Mouse (Mus musculus) left cerebral cortex, postnatal 25 days (tissue): ENCODE measurements around the gene Ccdc73. TPM values are rescaled to one million over a fixed set of nuclear protein-coding genes. Genes with fewer than 3 reads are reported as not detected.
"Not testable (repeated sequence)": the region's sequence is repeated elsewhere in the genome, so short reads cannot be mapped to it uniquely, and the experiment has no call there.

Experiments
- DNase-seq, 2 experiments: peaks; one replicate each; pipeline ENCODE4 v3.0.0; 2022; ENCODE audit warnings: low spot score in 2 of 2, mixed read lengths in 1 of 2
- intact Hi-C: fragments of 180-260 bp; cut with DNase I; formaldehyde crosslinking; loops from one replicate; pipeline ENCODE4 v1.15.1; 2025
- total RNA-seq, 2 experiments: library from RNA; stranded (reverse); gene quantifications; 2 replicates each; pipeline ENCODE4 v1.2.3; 2021

Ccdc73 gene
- total RNA-seq, 2 experiments from 2014 or later, result not detected

DNA sequence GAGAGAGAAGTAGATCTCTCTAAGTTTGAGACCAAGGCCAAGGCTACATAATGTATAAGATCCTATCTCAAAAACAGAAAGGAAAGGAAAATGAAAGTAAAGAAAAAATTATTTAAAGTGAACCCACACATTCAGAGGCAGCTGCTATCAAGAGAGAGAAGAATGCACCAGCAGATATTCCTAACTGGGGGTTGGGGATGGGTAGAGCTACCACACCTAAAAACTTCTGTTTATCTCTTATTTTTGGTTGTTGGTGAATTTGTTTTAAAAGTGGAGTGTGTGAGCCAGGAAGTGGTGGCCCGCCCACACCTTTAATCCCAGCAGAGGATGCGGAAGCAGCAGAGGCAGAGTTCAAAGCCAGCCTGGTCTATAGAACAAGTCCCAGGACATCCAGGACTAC, 154.2 kb downstream of the Ccdc73 start:
- intact Hi-C loops, result no loop called here
- no peak for DNase-seq

DNA sequence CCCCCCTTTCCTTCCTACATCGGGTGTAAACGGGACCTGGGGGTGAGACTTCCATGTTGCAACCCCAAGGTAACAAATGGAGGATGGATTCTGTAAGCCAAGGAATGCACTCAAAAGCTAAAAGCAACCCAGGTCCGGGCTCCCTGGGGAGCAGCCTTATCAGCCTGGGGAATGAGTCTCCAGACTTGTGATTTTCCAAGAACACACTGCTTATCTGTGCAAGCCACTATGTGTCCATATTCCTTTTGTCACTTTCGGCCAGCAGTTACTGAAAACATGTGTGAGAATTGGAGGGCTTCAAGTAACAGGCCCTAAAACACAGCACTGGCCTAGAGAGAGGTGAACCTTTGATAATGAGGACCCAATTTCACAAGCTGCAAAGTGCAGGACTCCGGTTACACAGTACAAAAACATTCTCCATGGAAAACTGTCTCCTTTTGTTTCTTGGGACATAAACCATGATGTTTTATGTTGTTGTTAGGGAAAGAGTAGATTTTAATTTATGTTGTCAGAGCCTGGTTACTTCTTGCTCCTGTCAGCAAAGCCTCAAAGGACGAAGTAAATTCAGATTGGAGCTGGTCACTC, 155.5 kb downstream of the Ccdc73 start:
- intact Hi-C loops, result no loop called here
- no peak for DNase-seq

DNA sequence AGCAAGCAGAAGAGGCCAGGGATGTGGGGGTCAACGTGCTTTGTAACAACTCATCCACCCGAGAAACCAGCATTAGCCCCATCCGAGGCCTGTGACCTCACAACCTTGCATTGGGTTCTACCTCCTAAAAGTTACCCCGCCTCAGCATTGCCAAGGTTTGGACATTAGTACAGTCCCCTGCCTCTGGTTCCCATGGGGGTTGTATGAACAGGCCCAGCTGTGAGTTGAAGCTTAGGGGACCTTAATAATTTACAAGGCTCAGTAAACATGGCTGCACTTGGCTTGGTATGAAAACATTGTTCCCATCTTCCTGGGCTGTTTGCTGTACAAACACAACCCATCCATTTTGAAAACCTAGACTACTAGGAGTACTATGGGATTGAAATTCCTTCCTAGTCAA, 156.2 kb downstream of the Ccdc73 start:
- DNase-seq, result no peak
- intact Hi-C loops, result no loop called here

DNA sequence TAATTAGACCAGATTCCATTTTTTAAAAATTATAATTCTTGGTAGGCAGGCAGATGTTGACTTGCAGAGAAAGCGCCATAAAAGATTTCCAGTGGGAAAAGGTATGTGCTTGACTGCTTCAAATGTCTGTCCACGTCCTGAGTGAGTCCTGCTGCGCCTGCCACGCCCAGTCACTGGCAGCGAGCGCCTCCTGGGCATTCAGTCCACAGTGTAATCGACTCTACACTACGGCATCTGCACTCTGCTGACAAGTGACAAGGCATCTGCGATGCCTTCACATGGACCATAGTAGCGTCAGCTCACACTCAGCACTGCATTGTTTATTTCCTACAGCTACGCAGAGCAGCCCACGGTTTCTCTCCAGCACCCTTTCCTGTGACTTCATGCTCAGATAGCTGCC, 158.0 kb downstream of the Ccdc73 start:
- peak in 1 of 2 experiments; percentile 19 for DNase-seq

DNA sequence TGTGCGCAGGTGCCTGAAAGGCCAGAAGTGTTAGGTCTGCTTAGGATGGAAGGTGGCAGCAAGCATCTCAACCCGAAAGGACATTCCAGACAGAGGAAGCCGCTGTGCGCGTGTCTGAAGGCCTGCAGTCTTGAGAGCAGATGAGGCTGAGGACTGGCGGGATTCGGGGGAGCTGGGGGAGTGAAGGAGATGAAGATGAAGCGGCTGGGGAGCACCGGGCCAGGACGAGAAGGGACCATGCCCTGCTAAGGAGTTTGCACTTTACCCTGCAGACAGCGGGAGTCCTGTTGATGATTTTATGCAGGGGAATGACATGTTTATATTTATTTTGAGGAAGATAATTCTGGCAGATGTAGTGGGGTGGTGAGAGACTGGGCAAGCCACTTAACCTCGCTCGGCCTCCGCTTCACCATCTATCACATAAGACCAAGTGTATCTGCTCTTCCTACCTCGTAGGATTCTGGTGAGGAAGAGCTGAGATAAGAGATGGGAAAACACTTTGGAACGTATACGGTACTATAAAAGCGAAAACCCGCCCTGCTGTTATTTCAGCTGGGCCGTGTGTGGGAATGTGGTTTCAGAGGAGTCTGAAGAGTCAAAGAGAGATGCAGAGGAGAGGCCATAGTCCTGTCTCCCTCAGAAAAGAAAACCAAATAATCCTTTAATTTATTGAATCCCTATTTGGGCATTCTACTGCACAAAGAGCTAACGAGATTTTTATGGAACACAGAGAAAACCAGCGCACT, 159.5 kb downstream of the Ccdc73 start:
- no peak for DNase-seq
- intact Hi-C loops, result no loop called here

More for the DNA sequence above, 158.0 kb downstream of the Ccdc73 start:
- intact Hi-C loops, result not testable (repeated sequence)

DNA sequence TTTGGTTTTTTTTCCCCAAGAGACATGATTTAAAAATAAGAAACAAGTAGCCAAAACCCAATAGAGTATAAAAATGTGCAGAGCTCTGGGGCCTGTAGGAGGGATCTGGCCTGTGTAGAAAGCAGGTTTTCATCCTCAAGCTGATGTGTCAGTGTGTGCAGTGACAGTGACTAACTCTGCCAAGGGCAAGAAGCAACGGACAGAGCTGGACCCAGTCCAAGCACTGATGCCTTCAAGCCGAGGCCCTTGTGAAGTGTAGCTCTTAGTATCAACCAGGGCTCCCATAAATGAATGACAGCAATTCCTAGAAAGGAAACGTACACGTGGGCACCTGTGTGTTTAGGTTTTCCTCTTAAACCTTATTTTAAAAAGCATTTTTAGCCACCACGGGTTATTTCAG, 161.2 kb downstream of the Ccdc73 start:
- DNase-seq, result no peak
- intact Hi-C loops, result no loop called here

DNA sequence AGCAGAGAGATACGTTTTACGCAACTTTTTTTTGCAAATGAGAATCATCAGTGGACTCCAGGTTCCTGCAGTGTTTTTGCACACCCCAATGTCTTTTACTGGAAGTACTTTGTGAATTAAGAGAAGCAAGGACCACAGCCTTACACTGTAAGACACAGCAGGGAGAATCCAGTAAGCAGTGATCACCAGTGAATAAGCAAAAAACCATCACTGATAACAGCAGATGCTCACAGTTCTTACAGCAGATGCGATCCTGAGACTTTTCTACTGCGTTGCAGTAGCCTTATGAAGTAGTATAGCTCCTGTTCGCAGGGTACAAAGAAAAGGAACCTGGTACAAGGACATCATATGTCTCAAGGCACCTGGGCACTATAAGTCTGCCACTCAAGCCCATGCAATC, 162.9 kb downstream of the Ccdc73 start:
- no peak for DNase-seq
- intact Hi-C loops, result no loop called here

DNA sequence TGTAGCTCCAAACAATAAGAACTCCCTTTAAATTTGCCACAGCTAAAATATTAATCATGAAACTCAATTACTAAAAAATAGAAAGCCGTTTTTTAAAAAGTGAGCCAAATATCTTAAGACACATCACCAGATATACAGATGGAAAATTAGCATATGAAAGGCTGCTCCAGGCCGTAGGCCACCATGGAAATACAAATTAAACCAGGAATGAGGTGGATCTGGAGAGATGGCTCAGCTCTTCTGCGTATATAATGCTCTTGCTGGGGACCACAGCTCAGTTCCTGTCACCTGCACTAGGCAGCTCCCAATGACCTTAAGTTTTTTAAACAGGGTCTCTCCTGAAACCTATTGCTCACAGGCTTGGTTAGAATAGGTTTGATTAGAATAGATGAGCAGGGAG, 166.5 kb downstream of the Ccdc73 start:
- intact Hi-C loops, result no loop called here
- DNase-seq, result no peak

DNA sequence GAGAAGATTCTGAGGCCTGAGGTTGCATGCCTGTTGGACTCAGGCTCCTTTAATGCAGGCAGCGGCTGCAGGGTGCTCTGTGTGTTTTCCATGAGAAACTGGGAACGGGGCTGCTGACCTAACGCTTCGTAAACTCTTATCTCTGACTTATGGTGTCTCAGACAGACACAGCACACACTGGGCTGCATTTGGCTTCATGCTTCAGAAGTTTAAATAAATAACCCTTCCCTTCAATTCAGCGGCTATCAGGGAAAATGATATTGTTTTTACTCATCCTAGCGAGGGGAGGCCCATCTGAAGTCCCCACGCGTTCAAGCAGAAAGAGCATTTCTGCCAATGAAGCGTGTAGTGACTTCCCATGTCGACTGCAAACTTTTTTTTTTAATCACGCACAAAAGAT, 168.4 kb downstream of the Ccdc73 start:
- no peak for DNase-seq
- intact Hi-C loops, result no loop called here

DNA sequence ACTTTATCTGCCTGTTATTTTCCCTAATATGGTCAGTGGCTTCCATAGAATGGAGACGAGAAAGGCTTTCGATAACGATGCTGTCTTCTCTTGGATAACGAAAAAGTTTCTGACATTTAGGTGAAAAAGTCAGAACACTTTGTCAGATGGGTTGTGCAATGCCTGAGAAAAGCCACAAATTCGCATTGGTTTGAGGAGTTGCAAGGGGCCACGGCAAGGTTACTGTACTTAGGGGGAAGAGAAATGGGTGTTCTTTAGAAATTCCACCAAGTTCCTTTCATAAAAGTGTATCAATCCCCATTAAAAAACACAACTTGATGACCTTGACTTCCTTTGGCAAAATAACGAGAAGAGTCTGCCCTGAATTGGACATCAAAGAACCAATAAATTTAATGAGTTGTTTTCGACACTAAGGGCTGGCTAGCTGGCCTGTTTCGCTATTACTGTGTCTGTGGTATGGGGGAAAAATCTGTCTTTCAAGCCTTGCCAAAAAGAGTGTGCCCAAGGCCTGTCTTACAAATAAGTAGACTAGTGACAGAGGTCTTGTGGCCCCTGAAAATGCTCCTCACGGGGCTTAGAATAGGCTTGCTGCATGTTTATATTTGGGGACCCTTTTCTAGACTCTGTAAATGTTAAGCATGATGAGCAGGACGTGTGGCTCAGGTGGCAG, 168.9 kb downstream of the Ccdc73 start:
- intact Hi-C loops, result no loop called here
- DNase-seq, result no peak

DNA sequence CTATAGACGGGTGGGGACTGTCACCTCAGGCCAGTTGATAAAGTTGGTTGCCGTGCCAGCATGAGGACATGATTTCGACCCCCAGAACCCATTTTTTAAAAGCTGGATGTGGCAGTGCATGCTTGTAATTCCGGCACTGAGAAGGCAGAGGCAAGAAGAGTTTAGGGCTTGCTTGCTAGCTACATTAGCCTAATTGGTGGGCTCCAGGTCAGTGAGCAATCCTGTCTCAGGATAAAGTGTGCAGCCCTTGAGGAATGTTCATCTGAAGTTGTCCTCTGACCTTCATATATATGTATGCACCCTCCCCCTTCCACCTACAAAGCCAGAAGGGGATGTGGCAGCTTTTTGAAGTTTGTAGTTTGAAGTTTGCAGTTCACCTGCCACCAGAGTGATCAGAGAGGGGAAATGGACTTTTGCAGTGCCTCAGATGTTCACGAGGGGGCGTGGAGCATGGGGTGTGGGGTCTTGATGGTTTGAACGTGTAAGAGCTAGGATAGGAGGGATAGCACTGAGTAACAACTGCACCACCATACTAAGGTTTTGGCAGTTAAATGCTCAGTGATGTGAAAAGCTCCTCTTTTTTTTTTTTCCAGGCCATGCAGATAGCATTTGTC, 170.5 kb downstream of the Ccdc73 start:
- intact Hi-C loops, result no loop called here

DNA sequence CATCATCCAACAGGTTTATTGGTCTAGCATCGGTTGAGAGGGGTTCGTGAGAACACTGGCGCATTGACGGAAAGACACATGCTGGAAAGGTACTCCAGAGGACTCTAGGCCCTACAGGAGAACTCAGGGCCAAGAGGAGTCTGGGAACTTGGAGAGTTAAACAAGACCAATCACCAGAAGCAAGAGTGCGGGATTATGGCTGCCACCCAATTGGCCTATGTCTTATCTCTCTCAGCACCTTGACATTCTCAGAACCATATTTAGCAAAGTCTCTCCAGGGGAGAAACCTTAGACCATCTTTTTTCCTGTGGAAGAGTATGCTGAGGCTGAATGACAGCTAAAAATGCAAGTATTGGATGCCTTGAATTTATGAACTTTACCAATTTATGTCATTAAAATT, 171.3 kb downstream of the Ccdc73 start:
- no peak for DNase-seq
- intact Hi-C loops, result no loop called here

More for the DNA sequence above, 170.5 kb downstream of the Ccdc73 start:
- DNase-seq, result no peak

DNA sequence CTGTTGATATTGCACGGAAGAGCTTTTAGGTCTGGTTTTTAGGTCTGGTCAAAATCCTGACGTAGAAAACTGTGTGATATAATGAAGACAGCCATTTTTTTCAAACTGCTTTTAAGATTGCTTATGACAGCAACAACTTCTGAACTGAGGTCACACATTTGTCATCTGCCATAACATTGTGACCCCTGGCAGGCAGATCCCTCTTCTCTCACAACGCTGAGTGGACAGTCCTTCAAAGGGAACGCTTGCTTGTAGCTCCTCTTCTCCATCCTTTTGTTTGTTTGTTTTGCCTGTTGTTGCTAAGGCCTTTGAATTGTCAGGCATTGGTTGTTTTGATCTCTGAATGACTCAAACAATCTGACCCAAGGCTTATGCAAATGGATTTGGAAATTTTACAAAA, 173.3 kb downstream of the Ccdc73 start:
- DNase-seq, result no peak
- intact Hi-C loops, result no loop called here

DNA sequence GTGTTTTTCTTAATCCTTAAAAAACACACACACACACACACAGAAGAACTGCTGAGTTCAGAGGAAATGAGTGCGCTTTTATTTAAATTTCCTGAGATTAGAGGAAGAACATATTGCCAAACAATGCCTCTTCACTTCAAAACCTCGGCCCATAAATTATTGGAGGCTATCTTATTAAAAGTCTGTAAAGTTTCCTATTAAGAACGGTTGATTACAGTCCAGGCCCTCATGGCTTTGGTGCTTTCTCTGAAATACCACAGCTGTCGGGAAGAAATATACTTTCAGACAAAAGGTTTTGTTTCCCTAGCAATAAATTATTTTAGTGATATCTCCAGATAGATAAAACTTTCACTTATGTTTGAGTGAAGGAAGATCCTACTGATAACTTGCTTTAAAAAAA, 175.5 kb downstream of the Ccdc73 start:
- no peak for DNase-seq
- intact Hi-C loops, result no loop called here

DNA sequence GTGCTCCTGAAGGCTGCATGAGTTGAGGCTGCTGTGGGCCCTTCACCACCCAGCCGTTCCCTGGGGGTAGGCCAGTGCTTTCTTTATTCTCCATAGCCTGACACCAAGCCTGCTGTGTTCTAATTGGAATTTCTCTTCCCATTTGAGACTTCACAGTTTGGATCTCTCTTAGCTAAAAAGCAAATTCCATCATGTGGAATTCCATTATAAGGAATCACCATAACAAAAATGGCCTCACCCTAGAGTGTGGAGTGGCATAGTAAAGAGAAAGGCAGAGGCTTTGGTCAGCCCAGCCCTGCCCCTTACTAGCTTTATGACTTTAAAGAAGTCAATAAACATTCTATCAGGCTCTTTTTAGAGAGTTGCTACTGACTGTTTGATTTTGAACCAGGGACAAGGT, 180.7 kb downstream of the Ccdc73 start:
- intact Hi-C loops, result no loop called here
- DNase-seq, result no peak

DNA sequence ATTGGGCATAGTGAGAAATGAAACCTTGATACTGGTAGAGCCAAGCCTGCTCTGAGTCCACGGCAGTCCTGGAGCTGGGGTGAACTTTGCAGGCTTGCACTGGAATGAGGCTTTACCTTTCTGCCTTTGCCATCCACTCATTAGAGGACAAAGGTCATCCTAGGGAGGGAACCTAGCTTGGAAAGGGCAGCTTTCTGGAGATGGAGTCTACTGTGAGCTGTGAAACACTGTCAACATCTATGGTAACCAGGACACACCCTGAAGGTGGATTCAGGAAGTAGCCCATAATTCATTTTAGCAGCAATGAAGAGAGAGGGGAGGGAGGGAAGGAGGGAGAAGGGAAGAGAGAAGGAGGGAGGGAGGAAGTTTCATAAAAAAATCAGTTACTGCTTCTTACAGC, 187.9 kb downstream of the Ccdc73 start:
- intact Hi-C loops, result no loop called here

DNA sequence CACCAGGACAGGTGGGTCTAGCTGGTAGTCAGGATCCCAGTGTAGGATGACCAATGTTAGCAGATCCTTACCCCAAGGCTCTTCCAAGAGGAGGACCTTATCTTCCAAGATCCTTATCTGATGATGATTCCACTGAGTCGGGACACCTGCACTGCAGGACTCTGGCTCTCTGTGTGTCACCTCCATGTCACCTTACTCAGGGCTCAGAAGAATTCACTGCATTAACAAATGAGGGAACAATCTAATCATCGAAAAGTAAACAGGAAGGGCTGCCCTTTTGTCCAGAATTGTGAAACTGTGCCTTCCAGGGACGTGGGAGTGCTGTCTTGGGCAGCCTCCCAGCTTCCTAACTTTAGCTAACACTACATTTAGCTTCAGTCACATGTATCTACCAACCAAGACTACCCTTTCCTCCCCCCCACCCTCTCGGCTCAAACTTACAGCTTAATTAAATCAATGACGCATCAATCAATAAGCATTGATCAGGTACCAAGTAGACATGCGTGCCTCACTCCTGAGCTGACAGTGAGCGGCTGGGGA, 191.0 kb downstream of the Ccdc73 start:
- peak; percentile 20 to 38 for DNase-seq

More for the DNA sequence above, 187.9 kb downstream of the Ccdc73 start:
- no peak for DNase-seq

DNA sequence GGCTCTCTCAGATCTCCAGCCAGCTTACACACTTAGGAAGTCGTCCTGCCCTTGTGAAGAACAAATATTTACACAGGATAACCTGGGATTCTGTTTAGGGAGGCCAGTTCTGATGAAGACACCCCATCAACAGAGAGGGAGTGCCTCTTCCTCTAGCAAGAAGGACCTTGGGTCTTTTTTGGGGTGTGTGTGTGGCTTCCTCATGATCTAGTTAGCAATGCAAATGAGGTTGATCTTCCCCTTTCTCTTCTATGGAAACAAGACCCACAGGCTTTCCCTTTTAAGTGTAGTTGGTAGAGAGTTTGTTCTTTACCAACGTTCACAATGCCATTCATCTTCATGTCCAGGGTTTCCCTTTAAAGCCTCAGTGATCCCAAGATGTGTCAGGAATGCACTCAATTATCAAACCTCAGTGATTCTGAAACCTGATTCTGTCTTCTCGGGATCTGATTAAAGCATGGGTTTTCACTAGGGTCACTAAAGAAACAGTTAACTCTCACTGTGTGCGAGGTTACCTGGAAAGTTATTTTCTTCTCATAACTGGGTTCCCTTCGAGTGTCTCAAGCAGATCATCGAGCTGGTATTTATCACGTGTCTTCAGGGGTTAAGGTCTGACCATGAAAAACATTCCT, 195.3 kb downstream of the Ccdc73 start:
- intact Hi-C loops, result no loop called here
- DNase-seq, result no peak

More for the DNA sequence above, 191.0 kb downstream of the Ccdc73 start:
- intact Hi-C loops, result no loop called here
